Mouse (Mus musculus) E14TG2a.4 (cell line): ENCODE data around the gene Fam19a3.

Source experiments
- H3K27me3 ChIP-seq: 2 replicates; pipeline ENCODE4 v1.6.1; 2014; ENCODE audit warnings: low read length, control low read depth; ENCODE audit not compliant: insufficient read depth
- H3K36me3 ChIP-seq: 2 replicates; pipeline ENCODE4 v1.6.1; 2014; ENCODE audit warnings: low read length, control low read depth; ENCODE audit not compliant: insufficient read depth
- H3K4me1 ChIP-seq: replicated peaks from 2 replicates; pipeline ENCODE4 v1.6.1; 2014; ENCODE audit warnings: low read depth, low read length, control low read depth
- H3K4me3 ChIP-seq: replicated peaks from 2 replicates; pipeline ENCODE4 v1.5.1; 2014; ENCODE audit warnings: mild to moderate bottlenecking, low read length
- H3K9me3 ChIP-seq: 2 replicates; pipeline ENCODE4 v1.6.1; 2014; ENCODE audit warnings: low read length, control low read depth
- CTCF ChIP-seq: conservative IDR thresholded peaks from 2 replicates; pipeline ENCODE4 v1.5.1; 2014; ENCODE audit warnings: low read length
- NANOG ChIP-seq: IDR thresholded peaks from 2 replicates; pipeline ENCODE4 v1.6.1; 2014; ENCODE audit warnings: borderline replicate concordance, low read length, mixed read lengths
- POU5F1 ChIP-seq: IDR thresholded peaks from 2 replicates; pipeline ENCODE4 v1.6.1; 2014; ENCODE audit warnings: low read length, borderline replicate concordance

Gene Fam19a3

GRCm38 (mm10) chr3:104789822-104790221, 8.2 kb upstream of the Fam19a3 start:
- TF ChIP-seq CTCF (no peak), POU5F1 (no peak), NANOG (no peak)
- H3K36me3 ChIP-seq, result peaks cover 62% of the 10 kb centered on the region
- H3K9me3 ChIP-seq, result no peaks in the 10 kb centered on the region
- H3K4me1 ChIP-seq, result peaks cover 84% of the 10 kb centered on the region
- H3K27me3 ChIP-seq, result 0 out of 2 replicates have a peak, but pooled peaks cover 2% of the 10 kb centered on the region
- peak overlapping the region; percentile 82 for H3K4me3 ChIP-seq

- H3K36me3 ChIP-seq, result peaks cover 57% of the 10 kb centered on the region
- peaks cover 84% of the 10 kb centered on the region for H3K4me1 ChIP-seq
- peak overlapping the region; percentile 82 for H3K4me3 ChIP-seq
- no peak for TF ChIP-seq POU5F1
- no peak for TF ChIP-seq NANOG
- TF ChIP-seq CTCF, result no peak
- H3K27me3 ChIP-seq, result 0 out of 2 replicates have a peak, but pooled peaks cover 2% of the 10 kb centered on the region
- no peaks in the 10 kb centered on the region for H3K9me3 ChIP-seq
These were observed 7.6 kb upstream of the Fam19a3 start for GRCm38 (mm10) chr3:104789312-104789605.

GRCm38 (mm10) chr3:104788561-104789311, 7.1 kb upstream of the Fam19a3 start:
- no peak for TF ChIP-seq POU5F1
- 0 out of 2 replicates have a peak, but pooled peaks have one; percentile 3 for TF ChIP-seq CTCF
- peaks cover 56% of the 10 kb centered on the region for H3K36me3 ChIP-seq
- H3K4me1 ChIP-seq, result peaks cover 84% of the 10 kb centered on the region
- peak overlapping the region; percentile 82 for H3K4me3 ChIP-seq
- 0 out of 2 replicates have a peak, but pooled peaks cover 2% of the 10 kb centered on the region for H3K27me3 ChIP-seq
- no peaks in the 10 kb centered on the region for H3K9me3 ChIP-seq

- TF ChIP-seq CTCF (no peak), NANOG (no peak), POU5F1 (no peak)
- Histone ChIP-seq H3K4me1 (peaks cover 84% of the 10 kb centered on the region), H3K36me3 (peaks cover 56% of the 10 kb centered on the region), H3K27me3 (0 out of 2 replicates have a peak, but pooled peaks cover 2% of the 10 kb centered on the region), H3K9me3 (no peaks in the 10 kb centered on the region), H3K4me3 (peak within 1 kb of the TSS; percentile 82)
These were observed 6.4 kb upstream of the Fam19a3 start, which contains the start of gene Rhoc for GRCm38 (mm10) chr3:104788075-104788474. Gene Rhoc (plus strand): TSS chr3:104788375.

- 0 out of 2 replicates have a peak, but pooled peaks cover 2% of the 10 kb centered on the region for H3K27me3 ChIP-seq
These were observed 3.6 kb upstream of the Fam19a3 start for GRCm38 (mm10) chr3:104785284-104785683.

GRCm38 (mm10) chr3:104783971-104784500, 2.4 kb upstream of the Fam19a3 start:
- TF ChIP-seq CTCF (no peak), NANOG (no peak), POU5F1 (no peak)
- H3K9me3 ChIP-seq, result no peaks in the 10 kb centered on the region
- peaks cover 5% of the 10 kb centered on the region for H3K27me3 ChIP-seq
- peak overlapping the region; percentile 95 for H3K4me3 ChIP-seq
- peaks cover 76% of the 10 kb centered on the region for H3K4me1 ChIP-seq
- peaks cover 36% of the 10 kb centered on the region for H3K36me3 ChIP-seq

More at GRCm38 (mm10) chr3:104785284-104785683, 3.6 kb upstream of the Fam19a3 start:
- TF ChIP-seq POU5F1 (no peak), CTCF (no peak), NANOG (no peak)
- no peaks in the 10 kb centered on the region for H3K9me3 ChIP-seq
- peak overlapping the region; percentile 95 for H3K4me3 ChIP-seq
- H3K4me1 ChIP-seq, result peaks cover 77% of the 10 kb centered on the region
- H3K36me3 ChIP-seq, result peaks cover 36% of the 10 kb centered on the region

GRCm38 (mm10) chr3:104782061-104782681, 531 bp upstream of the Fam19a3 start:
- H3K4me1 ChIP-seq, result peaks cover 79% of the 10 kb centered on the region
- TF ChIP-seq CTCF (peak; percentile 13; the same call in 1 of the 2 replicates), NANOG (no peak), POU5F1 (no peak)
- H3K27me3 ChIP-seq, result peaks cover 17% of the 10 kb centered on the region
- peak overlapping the region; percentile 95 for H3K4me3 ChIP-seq
- no peaks in the 10 kb centered on the region for H3K9me3 ChIP-seq
- H3K36me3 ChIP-seq, result peaks cover 36% of the 10 kb centered on the region
